Mouse (Mus musculus): Measurements from ENCODE around the gene Relt.

DNA sequence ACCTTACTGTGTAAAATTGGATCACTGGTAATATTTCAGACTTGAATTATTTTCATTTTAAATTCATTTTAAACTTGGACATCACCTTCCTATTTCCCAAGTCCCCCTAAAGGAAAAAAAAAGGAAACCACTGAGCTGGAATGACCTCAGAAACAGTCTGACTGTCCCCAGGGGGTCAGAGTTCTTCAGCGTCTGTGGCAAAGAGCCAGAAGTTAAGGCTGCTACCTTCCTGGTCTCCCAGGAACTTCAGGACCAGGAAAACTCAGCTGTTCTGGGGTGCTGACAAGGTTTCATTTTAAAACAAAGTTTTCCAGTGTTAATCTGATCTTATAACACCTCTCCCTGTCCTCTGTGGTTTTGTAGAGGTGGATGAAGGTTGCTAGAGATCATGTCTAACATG lies 25.5 kb downstream of the Relt start:
- TF ChIP-seq CTCF (IDR thresholded peaks at IDR 0.05; ENCODE audit: low read depth) (no peak), EP300 (optimal IDR thresholded peaks at IDR 0.05) (no peak)

Measured in stomach, postnatal 0 days (tissue).